Mouse (Mus musculus) c-Kit-positive CD71-negative TER-119-negative erythroid progenitor cells, embryonic 14.5 days (primary cell): Measurements from ENCODE around the gene Dmrta2.

ENCODE experiments used
- DNase-seq: peaks from one replicate; pipeline ENCODE4 v3.0.0-alpha.2; 2013; ENCODE audit warnings: low read depth

The Dmrta2 gene

DNA sequence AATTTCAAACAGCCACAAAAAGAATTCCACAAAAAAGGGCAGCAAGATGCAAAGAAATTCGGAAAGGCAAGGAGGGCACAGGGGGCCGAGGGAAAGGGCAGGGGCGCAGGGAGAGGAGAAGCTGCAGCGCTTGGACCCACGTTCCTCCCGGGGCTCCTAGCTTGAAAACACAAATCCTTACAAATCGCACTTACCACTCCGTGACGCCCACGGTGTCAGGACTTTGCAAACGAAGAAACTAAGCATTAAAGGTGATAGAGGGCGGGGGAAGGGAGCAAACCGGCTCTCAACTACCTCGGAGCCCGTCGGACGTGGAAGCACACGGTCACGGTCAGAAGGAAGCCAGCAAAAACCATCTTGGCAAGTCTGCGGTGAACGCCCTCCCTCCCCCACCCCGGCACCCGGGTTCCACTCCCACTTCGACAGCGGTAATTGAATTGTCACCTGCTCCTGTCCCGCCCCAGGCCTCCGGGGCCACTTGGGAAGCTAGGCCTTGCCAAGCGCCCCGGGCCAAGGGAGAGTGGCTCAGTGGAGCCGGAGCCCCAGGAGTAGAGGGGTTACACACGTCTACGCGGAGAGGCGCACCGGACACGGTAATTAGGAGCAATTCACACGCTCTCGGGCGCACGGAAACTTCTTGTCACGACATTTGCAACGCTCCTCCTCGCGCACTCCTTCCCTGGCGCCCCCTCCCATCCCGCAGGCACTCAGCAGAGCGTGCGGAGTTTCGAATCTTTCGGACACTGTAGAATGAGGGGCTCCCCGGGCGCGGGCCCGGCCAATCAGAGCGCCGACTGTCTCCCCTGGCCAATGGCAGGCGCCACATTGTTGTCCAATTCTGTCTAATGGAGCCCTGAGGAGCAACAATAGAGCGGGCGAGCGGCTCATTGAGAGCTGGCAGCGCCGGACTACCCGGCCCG, at the start of gene Dmrta2:
Gene Dmrta2, plus strand, starts transcription at position 906 of the 920 bp plus-strand sequence.
- DNase-seq: no peak

DNA sequence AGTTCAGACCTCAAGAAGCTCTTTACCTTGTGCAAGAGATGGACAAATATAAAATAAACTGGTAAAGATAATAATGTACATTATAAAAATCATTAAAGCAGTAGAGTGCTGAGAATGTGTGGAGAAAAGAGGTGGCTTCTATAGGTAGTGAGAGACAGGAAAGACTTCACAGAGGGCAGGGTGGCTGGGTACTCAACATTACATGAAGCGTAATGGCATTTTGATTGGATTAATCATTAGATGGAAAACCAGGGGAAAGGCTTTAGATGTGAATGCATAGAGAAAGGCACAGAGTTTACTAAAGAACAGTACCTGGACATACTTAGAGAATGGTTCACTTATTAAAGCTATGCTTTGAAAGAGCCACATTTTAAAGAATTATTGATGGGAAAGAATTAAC, 48.8 kb upstream of the Dmrta2 start:
- DNase-seq: no peak

GRCm38 (mm10) chr4:109930445-109930844, 47.4 kb upstream of the Dmrta2 start:
- no peak for DNase-seq

- DNase-seq: no peak
Measured at GRCm38 (mm10) chr4:109930935-109931334, 46.9 kb upstream of the Dmrta2 start.

- no peak for DNase-seq
Measured at GRCm38 (mm10) chr4:109936557-109936956, 41.3 kb upstream of the Dmrta2 start.

DNA sequence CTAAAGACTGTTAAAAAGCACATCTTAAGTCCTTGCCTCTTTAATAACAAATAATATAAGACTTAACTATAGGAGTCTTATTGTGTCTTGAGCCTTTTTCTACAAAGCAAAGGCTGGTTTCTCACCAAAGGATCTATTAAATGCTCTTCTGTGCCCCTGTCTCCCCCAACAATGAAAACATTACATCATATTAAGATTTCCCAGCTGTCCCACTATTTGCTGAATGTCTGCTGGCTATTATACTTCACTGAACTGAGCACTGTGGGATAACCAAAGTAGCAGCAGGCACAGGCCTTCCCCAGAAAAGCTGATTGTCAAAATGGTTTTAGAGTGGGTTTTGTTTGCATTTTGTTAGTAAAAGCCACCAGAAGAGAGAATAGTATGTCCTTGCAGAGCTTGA, 38.6 kb upstream of the Dmrta2 start:
- no peak for DNase-seq

DNA sequence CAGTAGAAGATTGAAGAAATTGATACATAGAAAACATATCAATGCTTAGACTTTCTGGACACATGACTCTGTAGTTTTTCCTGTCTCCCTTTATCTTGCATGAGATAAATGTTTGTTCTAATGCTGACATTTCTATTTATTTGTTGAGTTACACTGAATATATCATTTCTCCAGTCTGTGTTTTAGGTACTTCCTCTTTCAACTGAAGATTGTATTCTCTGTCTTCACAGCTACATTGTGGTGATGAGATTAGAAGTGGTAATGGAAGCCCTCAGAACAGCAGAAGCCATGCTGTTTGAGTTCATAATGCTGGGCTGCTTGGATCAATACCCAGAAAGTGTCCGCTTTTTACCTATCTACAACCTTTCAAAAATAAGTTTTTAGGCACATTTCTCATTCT, 32.3 kb upstream of the Dmrta2 start:
- DNase-seq: no peak

DNA sequence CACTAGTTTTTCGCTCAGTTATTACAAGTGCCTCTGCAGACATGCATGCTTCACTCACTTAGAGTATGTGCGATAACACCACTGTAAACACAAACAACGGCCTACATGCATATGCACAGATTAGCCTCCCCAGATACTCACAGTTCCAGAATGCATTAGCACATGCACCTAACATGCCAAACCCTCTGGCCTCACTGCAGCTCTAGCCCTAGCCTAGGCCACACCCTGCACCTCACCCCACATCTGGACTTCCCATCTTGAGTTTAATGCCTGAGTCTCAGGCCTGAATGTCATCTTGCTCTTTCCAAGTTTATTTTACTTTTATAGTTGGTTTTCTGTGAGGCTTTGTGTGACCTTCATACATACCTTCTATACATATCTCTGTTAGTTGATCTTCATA, 28.5 kb upstream of the Dmrta2 start:
- no peak for DNase-seq

DNA sequence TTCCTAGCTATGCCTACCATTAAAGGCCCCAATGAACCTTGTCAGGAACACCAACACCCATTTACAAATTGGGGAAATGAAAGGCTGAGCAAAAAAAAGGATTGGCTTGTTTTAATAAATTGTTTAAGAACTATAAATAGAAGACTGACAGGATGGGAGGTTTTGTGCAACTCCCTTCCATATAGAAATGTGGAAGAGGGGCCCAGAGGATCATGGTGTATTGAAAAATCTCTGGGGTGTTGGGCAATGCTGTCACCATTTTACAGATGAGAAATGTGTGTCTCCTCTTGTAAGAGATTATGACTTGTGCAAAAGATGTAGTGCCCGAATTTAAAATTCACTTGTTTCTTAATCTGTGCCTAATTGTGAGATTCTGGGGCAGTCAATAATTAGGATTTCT, 24.3 kb upstream of the Dmrta2 start:
- DNase-seq: no peak

- DNase-seq: no peak
Measured at GRCm38 (mm10) chr4:109960201-109960935, 17.5 kb upstream of the Dmrta2 start.

- no peak for DNase-seq
Measured at GRCm38 (mm10) chr4:109963570-109964279, 14.1 kb upstream of the Dmrta2 start.

DNA sequence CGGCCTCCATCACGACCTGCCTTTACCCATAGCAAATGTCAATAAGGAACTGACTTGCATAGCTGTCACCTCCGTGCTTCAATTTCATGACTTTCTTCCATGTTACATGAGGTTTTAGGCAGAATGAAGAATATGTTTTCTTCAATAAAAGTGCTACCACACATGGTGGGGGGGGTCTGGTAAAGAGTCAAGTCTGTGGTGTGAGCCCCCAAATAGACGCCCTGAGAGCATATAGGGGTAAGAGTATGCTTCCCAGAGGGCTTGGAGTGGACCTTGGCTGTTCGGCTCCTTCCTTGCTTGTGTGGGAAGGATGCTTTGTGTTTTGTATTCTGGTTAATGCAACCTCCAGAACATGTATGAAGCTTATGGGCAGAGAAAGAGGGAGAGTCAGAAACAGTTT, 8.3 kb upstream of the Dmrta2 start:
- DNase-seq: no peak

DNA sequence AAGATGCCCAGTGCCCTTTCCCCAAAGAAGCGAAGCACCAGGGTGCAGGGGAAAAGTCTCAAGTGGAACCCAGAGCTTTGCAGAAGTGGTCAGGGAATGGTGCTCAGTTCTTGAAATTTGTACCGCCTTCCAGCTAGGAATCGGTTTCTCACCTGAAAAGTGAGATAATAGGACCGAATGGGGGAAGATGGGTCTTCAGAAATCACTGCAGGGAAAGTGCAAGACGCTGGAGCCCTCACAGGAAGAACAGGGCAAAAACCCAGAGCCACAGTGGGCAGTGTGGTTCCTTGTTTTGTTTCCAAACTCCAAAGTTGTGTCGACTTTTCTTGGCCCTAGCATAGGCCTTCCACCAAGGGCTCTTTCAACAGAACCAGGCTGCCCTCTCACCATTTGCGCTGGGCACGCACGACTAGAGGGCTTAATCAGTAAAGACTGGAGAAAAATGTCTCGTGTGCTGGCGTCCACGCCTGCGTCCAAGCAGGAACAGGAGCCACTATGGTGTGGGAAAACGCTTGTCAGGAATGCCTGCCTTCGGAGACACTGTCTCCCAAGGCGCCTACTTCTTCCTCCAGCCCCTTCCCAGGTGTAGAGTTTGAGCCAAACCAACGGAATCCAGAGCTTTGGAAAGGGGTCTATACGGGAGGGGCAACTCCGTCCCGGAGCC, 3.7 kb upstream of the Dmrta2 start:
- no peak for DNase-seq

- DNase-seq: no peak
Measured at GRCm38 (mm10) chr4:109974655-109975380, 3.0 kb upstream of the Dmrta2 start.

DNA sequence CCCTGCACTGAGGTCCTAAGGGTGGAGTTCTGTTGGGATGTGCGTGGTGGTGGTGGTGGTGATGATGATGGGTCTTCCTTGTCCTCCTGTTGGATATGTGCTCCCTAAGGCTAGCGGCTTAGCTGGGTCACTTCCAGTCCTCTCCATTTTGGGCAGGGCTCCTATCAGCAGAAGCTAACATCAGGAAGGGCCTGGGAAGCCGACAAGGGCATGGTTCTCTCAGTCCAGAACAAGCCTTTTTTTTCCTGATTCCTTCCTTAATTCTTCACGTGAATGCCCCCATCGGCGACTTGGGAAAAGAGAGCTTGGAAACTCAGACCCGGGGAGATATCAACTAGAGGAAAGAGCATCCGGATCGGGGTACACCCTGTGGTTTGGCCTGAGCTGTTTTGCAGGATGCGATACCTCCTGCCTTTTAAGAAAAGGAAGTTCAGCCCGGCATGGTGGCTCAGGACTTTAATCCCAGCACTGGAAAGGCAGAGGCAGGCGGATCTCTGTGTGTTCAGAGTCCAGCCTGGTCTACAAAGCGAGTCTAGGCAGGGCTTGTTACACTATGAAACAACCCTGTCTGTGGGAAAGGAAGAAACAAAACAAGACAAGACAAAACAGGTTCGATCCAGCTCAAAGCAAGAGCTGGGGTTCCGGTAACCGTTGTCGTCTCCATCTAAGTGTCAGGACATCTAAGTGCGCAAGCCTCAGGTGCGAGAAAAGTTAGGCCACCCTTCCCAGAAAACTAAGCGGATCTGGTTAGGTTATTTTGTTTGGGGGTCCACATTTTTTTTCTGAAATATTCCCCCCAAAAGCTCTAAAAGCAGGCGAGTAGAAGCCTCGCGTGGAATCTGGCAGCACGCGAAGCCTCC, 2.2 kb upstream of the Dmrta2 start:
- DNase-seq: no peak

DNA sequence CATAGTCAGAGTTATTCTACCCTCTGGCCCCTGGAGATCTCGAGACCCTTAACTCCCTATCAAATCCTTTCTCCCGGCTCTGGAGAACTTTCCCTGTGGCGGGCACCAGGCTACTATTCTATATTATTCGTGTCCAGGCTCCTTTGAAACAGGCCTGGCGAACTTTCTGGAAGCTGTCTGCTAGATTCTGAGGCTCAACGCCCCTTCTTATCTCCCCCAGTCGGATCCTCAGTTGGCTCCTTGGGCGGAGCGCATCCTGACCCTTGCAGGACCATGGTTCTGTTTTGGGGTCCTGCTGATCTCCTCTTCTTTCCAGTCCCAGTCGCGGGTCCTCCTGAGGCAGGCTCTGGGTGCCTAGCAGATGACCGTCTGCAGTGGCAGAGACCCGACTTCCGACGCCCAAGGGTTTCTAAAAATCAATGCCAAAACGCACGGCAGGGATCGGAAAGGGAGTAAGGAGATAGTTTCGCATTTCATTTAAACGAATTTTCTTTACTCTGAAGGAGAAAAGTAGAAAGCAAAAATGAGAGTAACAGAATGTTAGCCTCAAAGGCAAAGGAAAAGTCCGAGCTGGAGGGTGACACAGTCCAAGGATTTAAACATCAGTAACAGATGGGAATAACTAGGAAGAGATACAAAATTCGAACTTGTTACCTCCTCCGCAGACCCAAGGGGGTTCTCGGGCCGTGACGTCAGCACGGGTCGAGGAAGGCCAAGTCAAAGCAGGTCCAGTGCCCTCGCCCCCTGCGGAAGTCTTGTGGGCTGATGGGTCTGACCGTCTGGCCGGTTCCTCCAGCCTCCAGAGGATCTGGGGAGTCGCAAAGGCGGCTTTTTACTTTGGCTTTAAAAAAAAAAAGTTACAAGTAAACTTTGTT, 1.3 kb upstream of the Dmrta2 start:
- no peak for DNase-seq

- DNase-seq: no peak
Measured at GRCm38 (mm10) chr4:109978068-109978857, 410 bp downstream of the Dmrta2 start.

DNA sequence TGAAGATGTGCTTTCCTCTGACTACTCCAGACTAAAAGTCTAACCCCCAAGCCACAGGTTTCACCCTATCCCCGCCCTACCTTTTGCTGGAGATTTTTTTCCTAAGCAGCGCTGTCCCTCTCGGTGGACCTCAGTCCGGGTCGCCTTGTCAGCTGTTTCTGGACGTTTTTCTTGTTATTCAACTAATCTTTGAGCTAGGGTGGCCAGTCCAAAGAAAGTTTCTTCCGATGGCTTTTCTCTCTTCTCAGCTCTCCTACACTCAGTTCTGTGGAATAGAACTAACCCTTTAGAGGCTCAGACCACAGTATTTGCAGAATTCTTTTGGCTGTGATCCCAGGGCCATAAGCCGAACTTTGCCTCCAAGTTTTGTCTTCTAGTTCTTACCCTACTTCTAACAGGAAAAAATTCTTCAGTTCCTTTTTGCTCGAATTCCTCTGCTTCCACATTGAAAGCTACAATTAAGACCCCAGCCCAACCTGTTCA, 1.0 kb downstream of the Dmrta2 start:
- no peak for DNase-seq
